Mouse (Mus musculus): Measurements from ENCODE around the gene Ehf. TPM values are rescaled to one million over a fixed set of nuclear protein-coding genes. Genes with fewer than 3 reads are reported as not detected.

Gene Ehf
- polyA plus RNA-seq, 1 experiment from 2014 or later, result 0.34 TPM

- H3K27me3 ChIP-seq (ENCODE audit: control insufficient read depth, insufficient read depth, low read depth, low read length), result no peaks in the 10 kb centered on the region
- 68% methylated on average over 8 of the region's 8 CpGs for WGBS (ENCODE audit: insufficient replicate concordance)
- no peak overlapping the region for H3K4me2 ChIP-seq (ENCODE audit: low read depth, low read length)
- no peak overlapping the region for H3K9ac ChIP-seq (ENCODE audit: low read depth, low read length)
- H3K36me3 ChIP-seq (ENCODE audit: control insufficient read depth, insufficient read depth), result no peaks in the 10 kb centered on the region
- ATAC-seq (ENCODE audit: low read depth), result no peak
- no peaks in the 10 kb centered on the region for H3K4me1 ChIP-seq (ENCODE audit: control insufficient read depth, low read depth, low read length)
- H3K27ac ChIP-seq (ENCODE audit: low read length), result no peak overlapping the region
- no peaks in the 10 kb centered on the region for H3K9me3 ChIP-seq (replicated peaks; ENCODE audit: control insufficient read depth, low read length)
- H3K4me3 ChIP-seq (ENCODE audit: low read depth, low read length), result no peak overlapping the region
Observed at GRCm38 (mm10) chr2:103214861-103215260, 88.2 kb downstream of the Ehf start.

- H3K36me3 ChIP-seq (ENCODE audit: control insufficient read depth, insufficient read depth), result no peaks in the 10 kb centered on the region
- H3K27me3 ChIP-seq (ENCODE audit: control insufficient read depth, insufficient read depth, low read depth, low read length), result no peaks in the 10 kb centered on the region
- no peak overlapping the region for H3K4me3 ChIP-seq (ENCODE audit: low read depth, low read length)
- no peak overlapping the region for H3K27ac ChIP-seq (ENCODE audit: low read length)
- no peak overlapping the region for H3K9ac ChIP-seq (ENCODE audit: low read depth, low read length)
- 65% methylated on average over 1 of the region's 1 CpGs for WGBS (ENCODE audit: insufficient replicate concordance)
- H3K9me3 ChIP-seq (replicated peaks; ENCODE audit: control insufficient read depth, low read length), result no peaks in the 10 kb centered on the region
- H3K4me2 ChIP-seq (ENCODE audit: low read depth, low read length), result no peak overlapping the region
- H3K4me1 ChIP-seq (ENCODE audit: control insufficient read depth, low read depth, low read length), result no peaks in the 10 kb centered on the region
- ATAC-seq (ENCODE audit: low read depth), result no peak
Observed at GRCm38 (mm10) chr2:103213547-103213946, 89.5 kb downstream of the Ehf start.

Other genes with a start within 250 kb of the Ehf start
- 18.0 and 19.3 TPM in 2 replicates for gene Pdhx, start 229.8 kb downstream of the Ehf start, polyA plus RNA-seq (2015; fragmentation: Nextera tagmentation; extraction: Ambion mirVana)
- gene Apip, start 229.6 kb downstream of the Ehf start, polyA plus RNA-seq (2015; fragmentation: Nextera tagmentation; extraction: Ambion mirVana), result 31.5 and 37.5 TPM in 2 replicates
- 0.06 and 0.09 TPM in 2 replicates for gene Elf5, start 108.4 kb upstream of the Ehf start, polyA plus RNA-seq (2015; fragmentation: Nextera tagmentation; extraction: Ambion mirVana)
- 270 and 309 TPM in 2 replicates for gene Cat, start 181.9 kb upstream of the Ehf start, polyA plus RNA-seq (2015; fragmentation: Nextera tagmentation; extraction: Ambion mirVana)